Mouse (Mus musculus): ENCODE data around the gene Eif2a. TPM values are rescaled to one million over a fixed set of nuclear protein-coding genes. Genes with fewer than 3 reads are reported as not detected.

Eif2a gene
- polyA plus RNA-seq, 1 experiment from 2014 or later: 49.8 TPM

GRCm38 (mm10) chr3:58511581-58511980, 14.0 kb upstream of the Eif2a start:
- no peaks in the 10 kb centered on the region for H3K36me3 ChIP-seq
- H3K9ac ChIP-seq: no peak overlapping the region
- no peaks in the 10 kb centered on the region for H3K9me3 ChIP-seq
- H3K4me1 ChIP-seq: no peaks in the 10 kb centered on the region
- no peaks in the 10 kb centered on the region for H3K27me3 ChIP-seq (replicated peaks)
- no peak for ATAC-seq (ENCODE audit: low FRiP score, low read depth)
- no peak overlapping the region for H3K4me2 ChIP-seq (replicated peaks)
- H3K27ac ChIP-seq: no peak overlapping the region
- H3K4me3 ChIP-seq: no peak overlapping the region

DNA sequence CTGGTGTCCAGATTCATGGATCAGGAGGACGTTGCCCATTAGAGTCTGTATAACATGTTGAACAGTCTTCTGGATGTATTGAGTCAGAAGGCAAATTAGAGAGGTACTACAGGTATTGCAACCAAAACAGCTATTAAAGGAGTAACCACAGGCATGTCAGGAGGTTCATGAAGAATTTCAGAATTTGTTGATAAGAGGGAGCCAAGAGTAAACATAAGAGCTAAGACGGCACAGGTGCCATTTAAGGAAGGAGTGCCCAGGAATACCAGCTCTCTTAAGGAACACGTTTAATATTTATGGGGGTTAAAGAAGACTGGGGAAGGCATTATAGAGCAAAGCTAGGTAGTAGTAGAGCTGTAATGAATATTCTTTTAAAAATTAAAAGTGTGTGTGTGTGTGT, 12.9 kb upstream of the Eif2a start:
- 85% methylated on average over 3 of the region's 3 CpGs for WGBS
- no peak for ATAC-seq (ENCODE audit: low FRiP score, low read depth)
- H3K4me2 ChIP-seq (replicated peaks): no peak overlapping the region
- no peak overlapping the region for H3K4me3 ChIP-seq
- H3K27me3 ChIP-seq (replicated peaks): no peaks in the 10 kb centered on the region
- no peaks in the 10 kb centered on the region for H3K4me1 ChIP-seq
- no peaks in the 10 kb centered on the region for H3K36me3 ChIP-seq
- H3K9me3 ChIP-seq: no peaks in the 10 kb centered on the region
- H3K27ac ChIP-seq: no peak overlapping the region
- no peak overlapping the region for H3K9ac ChIP-seq

DNA sequence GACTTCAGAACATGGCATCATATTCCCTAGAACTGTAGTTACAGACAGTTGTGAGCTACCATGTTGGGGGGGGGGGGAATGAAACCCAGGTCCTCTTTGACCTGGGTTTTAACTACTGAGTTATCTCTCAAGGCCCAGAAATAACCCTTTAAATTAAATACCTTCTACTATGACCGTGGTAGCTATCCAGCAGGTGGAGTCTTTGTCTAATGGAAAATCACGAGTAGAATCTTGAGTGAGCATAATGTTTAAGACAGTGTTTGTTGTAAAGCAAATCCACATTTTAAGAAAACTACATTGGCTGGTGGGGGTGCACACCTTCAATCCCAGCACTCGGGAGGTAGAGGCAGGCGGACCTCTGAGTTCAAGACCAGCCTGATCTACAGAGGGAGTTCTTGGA, 12.1 kb upstream of the Eif2a start:
- Histone ChIP-seq H3K4me1 (no peaks in the 10 kb centered on the region), H3K9me3 (no peaks in the 10 kb centered on the region), H3K9ac (no peak overlapping the region), H3K4me2 (replicated peaks) (no peak overlapping the region), H3K27ac (no peak overlapping the region), H3K36me3 (no peaks in the 10 kb centered on the region), H3K4me3 (no peak overlapping the region), H3K27me3 (replicated peaks) (no peaks in the 10 kb centered on the region)
- 90% methylated on average over 4 of the region's 4 CpGs for WGBS
- ATAC-seq (ENCODE audit: low FRiP score, low read depth): no peak

DNA sequence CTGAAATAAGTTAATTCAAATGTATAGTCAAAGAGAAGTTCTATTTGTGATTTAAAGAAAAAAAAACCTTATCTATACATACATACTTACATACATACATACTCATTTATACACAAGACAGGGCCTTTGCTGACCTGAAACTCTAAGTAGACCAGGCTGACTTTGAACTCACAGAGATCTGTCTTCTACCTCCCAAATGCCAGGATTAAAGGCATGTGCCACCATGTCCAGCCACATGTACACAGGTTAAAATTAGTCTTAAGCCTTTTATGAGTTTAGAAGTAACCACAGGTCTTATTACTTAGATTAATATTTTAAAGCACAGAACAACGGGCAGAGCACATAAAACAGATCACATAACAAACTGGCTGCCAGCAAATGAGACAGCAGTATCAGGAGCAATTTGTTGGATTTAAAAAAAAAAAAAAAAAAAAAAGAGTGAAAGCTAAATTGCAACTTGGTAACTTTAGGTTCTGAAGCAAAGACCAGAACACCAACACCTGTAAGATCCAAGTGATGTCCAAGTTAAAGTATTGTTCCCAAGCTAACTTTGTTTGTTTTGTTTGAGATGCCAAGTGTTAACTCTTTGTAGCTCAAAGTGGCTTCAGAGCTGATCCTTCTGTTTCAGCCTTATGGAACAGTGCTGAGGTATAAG, 9.5 kb upstream of the Eif2a start:
- Histone ChIP-seq H3K4me3 (no peak overlapping the region), H3K36me3 (peaks cover under 1% of the 10 kb centered on the region; the same call in 1 of the 2 replicates), H3K9me3 (no peaks in the 10 kb centered on the region), H3K9ac (no peak overlapping the region), H3K4me2 (replicated peaks) (no peak overlapping the region), H3K4me1 (no peaks in the 10 kb centered on the region), H3K27ac (no peak overlapping the region), H3K27me3 (replicated peaks) (no peaks in the 10 kb centered on the region)
- ATAC-seq (ENCODE audit: low FRiP score, low read depth): no peak
- WGBS: 88% methylated on average over 1 of the region's 1 CpGs

DNA sequence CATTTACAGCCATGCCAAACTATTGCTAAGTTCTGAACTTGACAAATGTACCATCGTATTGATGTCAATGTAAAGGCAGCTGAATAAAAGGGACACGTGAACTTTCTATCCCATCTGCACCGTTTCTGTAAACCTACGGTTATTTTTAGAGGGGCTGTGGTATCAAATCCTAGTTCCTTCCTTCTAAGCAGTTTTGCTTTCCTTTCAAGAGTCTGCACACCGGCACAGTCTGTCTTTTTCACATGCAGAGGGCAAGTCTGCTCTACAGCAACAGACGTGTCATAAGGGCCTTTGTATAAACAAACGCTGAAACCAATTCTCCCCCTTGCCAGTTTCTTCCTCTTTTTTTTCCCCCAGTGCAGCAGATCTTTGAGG, 9.0 kb upstream of the Eif2a start:
- no peaks in the 10 kb centered on the region for H3K27me3 ChIP-seq (replicated peaks)
- no peaks in the 10 kb centered on the region for H3K9me3 ChIP-seq
- no peak overlapping the region for H3K9ac ChIP-seq
- H3K27ac ChIP-seq: no peak overlapping the region
- peaks cover 6% of the 10 kb centered on the region for H3K36me3 ChIP-seq
- H3K4me3 ChIP-seq: no peak overlapping the region
- no peak for ATAC-seq (ENCODE audit: low FRiP score, low read depth)
- H3K4me1 ChIP-seq: no peaks in the 10 kb centered on the region
- H3K4me2 ChIP-seq (replicated peaks): no peak overlapping the region
- 78% methylated on average over 7 of the region's 7 CpGs for WGBS

DNA sequence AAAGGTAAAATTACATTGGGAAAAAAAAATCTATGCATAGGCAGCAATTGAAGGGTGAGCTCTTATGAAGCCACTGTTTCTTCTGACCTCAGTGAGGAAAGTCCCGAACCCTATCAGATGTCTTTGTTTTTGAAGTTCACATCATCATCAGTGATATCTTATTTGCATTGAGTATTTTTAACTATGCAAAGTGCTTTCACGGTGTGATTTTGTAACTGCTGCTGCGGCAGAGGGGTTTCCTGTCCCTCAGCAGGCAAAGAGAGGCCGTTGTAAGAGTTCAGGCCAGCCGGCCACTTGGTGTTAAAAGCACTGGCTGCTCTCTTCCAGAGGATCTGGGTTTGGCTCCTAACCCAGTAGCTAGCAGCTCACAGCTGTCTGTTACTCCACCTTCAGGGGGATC, 8.4 kb upstream of the Eif2a start:
- H3K9me3 ChIP-seq: no peaks in the 10 kb centered on the region
- H3K27me3 ChIP-seq (replicated peaks): no peaks in the 10 kb centered on the region
- H3K4me2 ChIP-seq (replicated peaks): no peak overlapping the region
- H3K9ac ChIP-seq: no peak overlapping the region
- ATAC-seq (ENCODE audit: low FRiP score, low read depth): no peak
- 76% methylated on average over 5 of the region's 5 CpGs for WGBS
- no peak overlapping the region for H3K27ac ChIP-seq
- no peaks in the 10 kb centered on the region for H3K4me1 ChIP-seq
- peaks cover 9% of the 10 kb centered on the region for H3K36me3 ChIP-seq
- no peak overlapping the region for H3K4me3 ChIP-seq

DNA sequence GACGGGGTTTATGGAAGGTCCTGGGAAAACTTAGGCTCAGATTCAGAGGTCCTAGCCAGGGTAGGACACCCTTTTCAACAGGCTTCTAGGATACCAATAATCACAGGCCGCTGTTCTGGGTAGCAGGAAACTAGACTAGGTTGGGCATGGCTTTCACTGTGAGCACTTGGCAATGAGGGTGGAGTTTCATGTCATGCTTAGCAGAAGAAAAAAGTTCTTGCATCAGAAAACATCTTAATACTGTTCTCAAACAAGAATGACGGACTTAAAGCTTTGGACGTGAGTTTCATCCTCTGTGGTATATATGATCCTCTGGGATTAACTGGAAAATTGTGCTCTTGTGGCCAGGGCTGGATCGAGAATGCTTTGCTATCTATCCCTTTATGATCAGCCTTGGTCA, 7.8 kb upstream of the Eif2a start:
- 87% methylated on average over 5 of the region's 5 CpGs for WGBS
- Histone ChIP-seq H3K27ac (no peak overlapping the region), H3K9me3 (no peaks in the 10 kb centered on the region), H3K4me2 (replicated peaks) (no peak overlapping the region), H3K4me1 (no peaks in the 10 kb centered on the region), H3K4me3 (no peak overlapping the region), H3K9ac (no peak overlapping the region), H3K36me3 (peaks cover 14% of the 10 kb centered on the region), H3K27me3 (replicated peaks) (no peaks in the 10 kb centered on the region)
- ATAC-seq (ENCODE audit: low FRiP score, low read depth): no peak

DNA sequence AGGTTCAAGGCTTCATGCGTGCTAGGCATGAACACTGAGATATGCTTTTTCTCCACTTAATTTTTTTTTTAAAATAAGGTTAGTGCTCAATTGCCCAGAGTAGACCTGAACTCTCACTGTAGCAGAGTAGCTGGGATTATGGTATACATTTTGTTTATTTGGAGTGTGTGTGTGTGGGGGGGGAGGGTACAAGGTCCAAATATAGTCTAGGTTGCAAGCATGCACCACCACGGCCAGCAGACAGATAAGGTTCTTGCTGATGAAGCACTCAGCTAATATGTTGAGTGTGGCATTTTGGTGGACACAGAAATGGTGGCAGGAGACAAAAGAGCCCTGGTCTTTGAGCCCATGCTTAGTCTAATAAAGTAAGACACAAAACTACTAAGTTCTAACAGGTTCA, 6.7 kb upstream of the Eif2a start:
- ATAC-seq (ENCODE audit: low FRiP score, low read depth): no peak
- Histone ChIP-seq H3K4me1 (peaks cover 2% of the 10 kb centered on the region; the same call in 1 of the 2 replicates), H3K27me3 (replicated peaks) (no peaks in the 10 kb centered on the region), H3K9me3 (no peaks in the 10 kb centered on the region), H3K36me3 (peaks cover 20% of the 10 kb centered on the region), H3K4me2 (replicated peaks) (no peak overlapping the region), H3K9ac (no peak overlapping the region), H3K4me3 (no peak overlapping the region), H3K27ac (no peak overlapping the region)
- WGBS: 93% methylated on average over 2 of the region's 2 CpGs

GRCm38 (mm10) chr3:58519536-58519935, 6.1 kb upstream of the Eif2a start:
- H3K4me2 ChIP-seq (replicated peaks): no peak overlapping the region
- no peak overlapping the region for H3K4me3 ChIP-seq
- no peak for ATAC-seq (ENCODE audit: low FRiP score, low read depth)
- H3K9me3 ChIP-seq: no peaks in the 10 kb centered on the region
- peaks cover 8% of the 10 kb centered on the region; the same call in 1 of the 2 replicates for H3K4me1 ChIP-seq
- H3K27ac ChIP-seq: no peak overlapping the region
- H3K27me3 ChIP-seq (replicated peaks): no peaks in the 10 kb centered on the region
- H3K9ac ChIP-seq: no peak overlapping the region
- WGBS: 85% methylated on average over 3 of the region's 3 CpGs
- peaks cover 20% of the 10 kb centered on the region for H3K36me3 ChIP-seq

- H3K4me2 ChIP-seq (replicated peaks): no peak overlapping the region
- H3K4me3 ChIP-seq: no peak overlapping the region
- H3K27ac ChIP-seq: no peak overlapping the region
- peaks cover 9% of the 10 kb centered on the region; the same call in 1 of the 2 replicates for H3K4me1 ChIP-seq
- H3K9me3 ChIP-seq: no peaks in the 10 kb centered on the region
- no peak overlapping the region for H3K9ac ChIP-seq
- 91% methylated on average over 6 of the region's 6 CpGs for WGBS
- H3K27me3 ChIP-seq (replicated peaks): no peaks in the 10 kb centered on the region
- peaks cover 20% of the 10 kb centered on the region for H3K36me3 ChIP-seq
- no peak for ATAC-seq (ENCODE audit: low FRiP score, low read depth)
Measured at GRCm38 (mm10) chr3:58520286-58520685, 5.3 kb upstream of the Eif2a start.

DNA sequence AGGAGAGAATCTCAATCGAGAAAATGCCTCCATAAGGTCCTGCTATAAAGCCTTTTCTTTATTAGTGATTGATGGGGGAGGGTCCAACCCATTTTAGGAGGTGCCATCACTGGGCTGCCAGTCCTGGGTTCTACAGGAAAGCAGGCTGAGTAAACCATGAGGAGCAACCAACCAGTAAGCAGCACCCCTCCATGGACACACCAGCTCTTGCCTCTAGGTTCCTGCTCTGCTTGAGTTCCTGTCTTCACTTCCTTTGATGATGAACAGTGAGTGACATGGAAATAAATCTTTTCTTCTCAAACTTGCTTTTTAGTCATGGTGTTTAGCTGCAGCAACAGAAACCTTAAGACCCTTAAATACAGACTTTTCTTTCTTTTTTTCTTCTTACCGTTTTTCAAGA, 4.3 kb upstream of the Eif2a start:
- 80% methylated on average over 2 of the region's 2 CpGs for WGBS
- Histone ChIP-seq H3K9ac (no peak overlapping the region), H3K9me3 (no peaks in the 10 kb centered on the region), H3K27me3 (replicated peaks) (no peaks in the 10 kb centered on the region), H3K4me3 (no peak overlapping the region), H3K4me1 (peaks cover 9% of the 10 kb centered on the region), H3K27ac (no peak overlapping the region), H3K4me2 (replicated peaks) (no peak overlapping the region), H3K36me3 (peaks cover 20% of the 10 kb centered on the region)
- ATAC-seq (ENCODE audit: low FRiP score, low read depth): no peak

DNA sequence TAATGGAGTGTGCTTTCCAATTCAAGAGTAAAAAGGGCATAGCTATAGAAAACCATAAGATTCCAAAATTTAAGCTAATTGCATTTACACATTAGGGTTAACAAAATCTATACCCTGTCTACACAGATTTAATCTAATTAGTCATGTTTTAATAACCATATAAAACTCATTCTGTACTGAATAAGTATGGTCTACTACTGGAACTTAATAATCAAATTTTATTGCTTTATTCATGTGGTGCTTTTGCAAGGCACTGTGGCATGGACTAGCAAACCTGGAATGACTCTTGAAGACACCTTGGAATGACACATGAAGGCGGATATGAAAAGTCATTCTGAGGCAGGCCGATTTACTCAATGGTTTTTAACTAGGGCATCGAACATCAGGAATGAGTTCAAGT, 2.2 kb upstream of the Eif2a start:
- H3K9me3 ChIP-seq: no peaks in the 10 kb centered on the region
- H3K9ac ChIP-seq: no peak overlapping the region
- WGBS: 94% methylated on average over 3 of the region's 3 CpGs
- H3K27ac ChIP-seq: no peak overlapping the region
- H3K4me2 ChIP-seq (replicated peaks): no peak overlapping the region
- H3K36me3 ChIP-seq: peaks cover 20% of the 10 kb centered on the region
- no peaks in the 10 kb centered on the region for H3K27me3 ChIP-seq (replicated peaks)
- ATAC-seq (ENCODE audit: low FRiP score, low read depth): no peak
- H3K4me1 ChIP-seq: peaks cover 15% of the 10 kb centered on the region
- no peak overlapping the region for H3K4me3 ChIP-seq

GRCm38 (mm10) chr3:58524246-58524645, 1.4 kb upstream of the Eif2a start:
- H3K4me3 ChIP-seq: peak overlapping the region; percentile 90
- peak overlapping the region; percentile 75 for H3K4me2 ChIP-seq (replicated peaks)
- no peak overlapping the region for H3K27ac ChIP-seq
- 75% methylated on average over 4 of the region's 4 CpGs for WGBS
- peaks cover 20% of the 10 kb centered on the region for H3K36me3 ChIP-seq
- H3K4me1 ChIP-seq: peaks cover 15% of the 10 kb centered on the region
- ATAC-seq (ENCODE audit: low FRiP score, low read depth): no peak
- no peaks in the 10 kb centered on the region for H3K27me3 ChIP-seq (replicated peaks)
- H3K9ac ChIP-seq: peak overlapping the region; percentile 92; the same call in 1 of the 2 replicates
- H3K9me3 ChIP-seq: no peaks in the 10 kb centered on the region

All from neural tube, embryonic 12.5 days (tissue).